Mouse (Mus musculus): ENCODE measurements around the gene Lrp5. TPM values are rescaled to one million over a fixed set of nuclear protein-coding genes. Genes with fewer than 3 reads are reported as not detected.

Gene Lrp5
- polyA plus RNA-seq (2012; rRNA removed) = 8.4 and 11.5 TPM in 2 replicates

GRCm38 (mm10) chr19:3686215-3686894 lies at the start of gene Lrp5:
TSS of gene Lrp5 (minus strand) at chr19:3686564.

GRCm38 (mm10) chr19:3708078-3709012 lies 22.0 kb upstream of the Lrp5 start, which contains the start of gene 1810055G02Rik:
TSS of gene 1810055G02Rik (plus strand) at chr19:3708293.

GRCm38 (mm10) chr19:3575632-3576384 lies 110.6 kb downstream of the Lrp5 start, which contains the start of gene Ppp6r3:
TSS of gene Ppp6r3 (minus strand) at chr19:3575749.

Other genes with a start within 250 kb of the Lrp5 start
- 22.7 and 25.0 TPM in 2 replicates for gene Ppp6r3, start 110.8 kb downstream of the Lrp5 start, polyA plus RNA-seq (2012; rRNA removed)
- 27.1 and 30.3 TPM in 2 replicates for gene 1810055G02Rik, start 21.7 kb upstream of the Lrp5 start, polyA plus RNA-seq (2012; rRNA removed)
- 7.2 and 7.8 TPM in 2 replicates for gene Kmt5b, start 80.9 kb upstream of the Lrp5 start, polyA plus RNA-seq (2012; rRNA removed)
- 36.1 and 46.3 TPM in 2 replicates for gene Chka, start 165.2 kb upstream of the Lrp5 start, polyA plus RNA-seq (2012; rRNA removed)
- 87.5 and 103 TPM in 2 replicates for gene Tcirg1, start 220.6 kb upstream of the Lrp5 start, polyA plus RNA-seq (2012; rRNA removed)
- 113 and 118 TPM in 2 replicates for gene Ndufs8, start 226.2 kb upstream of the Lrp5 start, polyA plus RNA-seq (2012; rRNA removed)
- gene Aldh3b1, start 243.2 kb upstream of the Lrp5 start, polyA plus RNA-seq (2012; rRNA removed) = 9.4 and 9.6 TPM in 2 replicates
- 56.6 and 56.7 TPM in 2 replicates for gene Unc93b1, start 248.6 kb upstream of the Lrp5 start, polyA plus RNA-seq (2012; rRNA removed)